Mouse (Mus musculus) liver, postnatal 0 days (tissue): ENCODE data around the gene Tmem167b. TPM values are rescaled to one million over a fixed set of nuclear protein-coding genes. Genes with fewer than 3 reads are reported as not detected.
"Not testable (repeated sequence)": the region's sequence is repeated elsewhere in the genome, so short reads cannot be mapped to it uniquely, and the experiment has no call there.

Experiments
- ATAC-seq: fragments of 200-750 bp; cut with Nextera tagmentation; 2 replicates; pipeline ENCODE4 v1.8.0; 2017; ENCODE audit warnings: mild to moderate bottlenecking, moderate library complexity
- DNase-seq: peaks from one replicate; pipeline ENCODE4 v3.0.0-alpha.2; 2016
- H3K27ac ChIP-seq: fragments of 300-500 bp; sonication (generic); 2 replicates; pipeline ENCODE4 v1.5.1; 2014; ENCODE audit warnings: antibody characterized with exemption, moderate library complexity, mild to moderate bottlenecking, low read depth
- H3K27me3 ChIP-seq: fragments of 300-500 bp; sonication (generic); 2 replicates; pipeline ENCODE4 v1.6.1; 2014; ENCODE audit warnings: low read length, control low read depth, mixed read lengths; ENCODE audit not compliant: insufficient read depth
- H3K36me3 ChIP-seq: fragments of 300-500 bp; sonication (generic); replicated peaks from 2 replicates; pipeline ENCODE4 v1.6.1; 2014; ENCODE audit warnings: mild to moderate bottlenecking, control low read depth, low read length, moderate library complexity, mixed read lengths; ENCODE audit not compliant: insufficient read depth
- H3K4me1 ChIP-seq: fragments of 300-500 bp; sonication (generic); 2 replicates; pipeline ENCODE4 v1.6.1; 2014; ENCODE audit warnings: antibody characterized with exemption, mild to moderate bottlenecking, control low read depth; ENCODE audit not compliant: insufficient read depth
- H3K4me2 ChIP-seq: fragments of 300-500 bp; sonication (generic); 2 replicates; pipeline ENCODE4 v1.6.1; 2014; ENCODE audit warnings: low read depth, mild to moderate bottlenecking, low read length, moderate library complexity, mixed read lengths
- H3K4me3 ChIP-seq: fragments of 300-500 bp; sonication (generic); 2 replicates; pipeline ENCODE4 v1.5.1; 2014; ENCODE audit warnings: low read depth, low read length
- H3K9ac ChIP-seq: fragments of 300-500 bp; sonication (generic); replicated peaks from 2 replicates; pipeline ENCODE4 v1.6.1; 2014; ENCODE audit warnings: mild to moderate bottlenecking, moderate library complexity
- H3K9me3 ChIP-seq: fragments of 300-500 bp; sonication (generic); 2 replicates; pipeline ENCODE4 v1.6.1; 2016; ENCODE audit warnings: mild to moderate bottlenecking, control low read depth, low read length, mixed read lengths
- CTCF ChIP-seq: sonication (generic); IDR thresholded peaks from 2 replicates; pipeline ENCODE4 v1.5.1; 2016; ENCODE audit warnings: antibody characterized with exemption, low read depth
- EP300 ChIP-seq: IDR thresholded peaks from 2 replicates; pipeline ENCODE4 v1.6.1; 2016; ENCODE audit warnings: antibody characterized with exemption, low read depth, mild to moderate bottlenecking
- WGBS: fragments of 180-500 bp; shearing (Covaris S2); extraction: QIAGEN DNeasy Blood & Tissue Kit; methylation state at CpG from one replicate; pipeline ENCODE4 v1.1.7; 2014; ENCODE audit not compliant: insufficient replicate concordance; 5-methylcytosine and 5-hydroxymethylcytosine counted together
- polyA plus RNA-seq: library from polyadenylated mRNA; unstranded; fragments of >200 nt; fragmentation: Nextera tagmentation; extraction: Ambion mirVana; gene quantifications from 2 replicates; pipeline ENCODE4 v1.2.1, GENCODE M21; 2015

Gene Tmem167b
- polyA plus RNA-seq, 1 experiment from 2014 or later: 12.6 TPM

- Histone ChIP-seq H3K4me3 (no peak overlapping the region), H3K9ac (no peak overlapping the region), H3K36me3 (peaks cover 7% of the 10 kb centered on the region; the same call in 1 of the 2 replicates), H3K4me2 (no peak overlapping the region), H3K9me3 (no peaks in the 10 kb centered on the region), H3K4me1 (peaks cover 12% of the 10 kb centered on the region; the same call in 1 of the 2 replicates), H3K27ac (no peak overlapping the region), H3K27me3 (no peaks in the 10 kb centered on the region)
- ATAC-seq (no peak), DNase-seq (no peak)
- no peak for TF ChIP-seq CTCF
- no peak for TF ChIP-seq EP300
- 46% methylated on average over 5 of the region's 5 CpGs for WGBS
Measured at GRCm38 (mm10) chr3:108574018-108574417, 11.8 kb upstream of the Tmem167b start.

- Histone ChIP-seq H3K27ac (peak overlapping the region; percentile 81; the same call in 1 of the 2 replicates), H3K4me1 (peaks cover 12% of the 10 kb centered on the region; the same call in 1 of the 2 replicates), H3K27me3 (no peaks in the 10 kb centered on the region), H3K9ac (peak overlapping the region; percentile 82), H3K9me3 (no peaks in the 10 kb centered on the region), H3K4me3 (peak overlapping the region; percentile 77), H3K36me3 (no peaks in the 10 kb centered on the region), H3K4me2 (peak overlapping the region; percentile 92)
- ATAC-seq (no peak), DNase-seq (no peak)
- TF ChIP-seq EP300 (no peak), CTCF (no peak)
- 48% methylated on average over 18 of the region's 18 CpGs for WGBS
Measured at GRCm38 (mm10) chr3:108572309-108573010, 10.2 kb upstream of the Tmem167b start.

- Histone ChIP-seq H3K36me3 (no peaks in the 10 kb centered on the region), H3K27me3 (no peaks in the 10 kb centered on the region), H3K4me1 (peaks cover 12% of the 10 kb centered on the region; the same call in 1 of the 2 replicates), H3K9ac (peak within 1 kb of the TSS; percentile 82), H3K27ac (peak within 1 kb of the TSS; percentile 81), H3K4me2 (peak within 1 kb of the TSS; percentile 92), H3K9me3 (no peaks in the 10 kb centered on the region), H3K4me3 (peak within 1 kb of the TSS; percentile 77)
- under 1% methylated on average over 42 of the region's 42 CpGs for WGBS
- DNase-seq: peak; percentile 96
- peak; percentile 99 for ATAC-seq
- no peak for TF ChIP-seq CTCF
- TF ChIP-seq EP300: 0 out of 2 replicates have a peak, but pooled peaks have one; percentile 63
Measured at GRCm38 (mm10) chr3:108571443-108572294, 9.4 kb upstream of the Tmem167b start, which contains the start of gene Taf13. Gene Taf13 (plus strand): TSS chr3:108571698.

- no peak overlapping the region for H3K27ac ChIP-seq
- H3K4me3 ChIP-seq: peak overlapping the region; percentile 77; the same call in 1 of the 2 replicates
- no peak for DNase-seq
- H3K4me2 ChIP-seq: peak overlapping the region; percentile 92
- peaks cover 12% of the 10 kb centered on the region; the same call in 1 of the 2 replicates for H3K4me1 ChIP-seq
- TF ChIP-seq EP300 (no peak), CTCF (no peak)
- H3K9me3 ChIP-seq: no peaks in the 10 kb centered on the region
- H3K36me3 ChIP-seq: no peaks in the 10 kb centered on the region
- H3K27me3 ChIP-seq: no peaks in the 10 kb centered on the region
- H3K9ac ChIP-seq: no peak overlapping the region
- WGBS: 82% methylated on average over 14 of the region's 14 CpGs
- peak; percentile 0; the same call in 1 of the 2 replicates for ATAC-seq
Measured at GRCm38 (mm10) chr3:108570813-108571212, 8.5 kb upstream of the Tmem167b start.

GRCm38 (mm10) chr3:108569636-108570035, 7.4 kb upstream of the Tmem167b start:
- H3K36me3 ChIP-seq, ATAC-seq, H3K27ac ChIP-seq, DNase-seq, H3K4me2 ChIP-seq, H3K9me3 ChIP-seq, H3K4me3 ChIP-seq, H3K9ac ChIP-seq, H3K27me3 ChIP-seq: not testable (repeated sequence)
- WGBS: 47% methylated on average over 2 of the region's 3 CpGs
- H3K4me1 ChIP-seq: peaks cover 12% of the 10 kb centered on the region; the same call in 1 of the 2 replicates
